Mouse (Mus musculus): ENCODE measurements at regions not wholly inside any gene's neighbourhood (a gene's known extent, or its start where the extent isn't known, plus 50 kb on each side); places are given as distances from the start of the nearest gene placed in this dataset.

GRCm38 (mm10) chr7:73593645-73594385, 52.2 kb upstream of the Chd2 start:
- Histone ChIP-seq H3K27ac (replicated peaks) (no peak overlapping the region; the same call in 1 of the 2 replicates), H3K9me3 (no peaks in the 10 kb centered on the region), H3K4me3 (no peak overlapping the region), H3K4me2 (replicated peaks) (no peak overlapping the region), H3K4me1 (peaks cover 44% of the 10 kb centered on the region), H3K36me3 (no peaks in the 10 kb centered on the region), H3K9ac (replicated peaks) (no peak overlapping the region), H3K27me3 (no peaks in the 10 kb centered on the region)
- no peak for ATAC-seq (replicated peaks)
- WGBS, result 76% methylated on average over 17 of the region's 17 CpGs

- no peak for ATAC-seq (replicated peaks)
- H3K9ac ChIP-seq (replicated peaks), result no peak overlapping the region
- WGBS, result 90% methylated on average over 5 of the region's 5 CpGs
- peaks cover 44% of the 10 kb centered on the region for H3K4me1 ChIP-seq
- H3K27ac ChIP-seq (replicated peaks), result no peak overlapping the region
- no peak overlapping the region for H3K4me3 ChIP-seq
- H3K27me3 ChIP-seq, result no peaks in the 10 kb centered on the region
- no peaks in the 10 kb centered on the region for H3K9me3 ChIP-seq
- H3K36me3 ChIP-seq, result no peaks in the 10 kb centered on the region
- H3K4me2 ChIP-seq (replicated peaks), result no peak overlapping the region
Observed at GRCm38 (mm10) chr7:73592857-73593256, 51.2 kb upstream of the Chd2 start.

All from forebrain, embryonic 15.5 days (tissue).